Mouse (Mus musculus): ENCODE data around the gene Golga5. TPM values are rescaled to one million over a fixed set of nuclear protein-coding genes. Genes with fewer than 3 reads are reported as not detected.
A peak's percentile ranks its signal among the peaks of the same experiment; 100 is the strongest.

Gene Golga5
- total RNA-seq (2022): 10 to 100 TPM; 25.9 to 27.9 (median 27.3) TPM

DNA sequence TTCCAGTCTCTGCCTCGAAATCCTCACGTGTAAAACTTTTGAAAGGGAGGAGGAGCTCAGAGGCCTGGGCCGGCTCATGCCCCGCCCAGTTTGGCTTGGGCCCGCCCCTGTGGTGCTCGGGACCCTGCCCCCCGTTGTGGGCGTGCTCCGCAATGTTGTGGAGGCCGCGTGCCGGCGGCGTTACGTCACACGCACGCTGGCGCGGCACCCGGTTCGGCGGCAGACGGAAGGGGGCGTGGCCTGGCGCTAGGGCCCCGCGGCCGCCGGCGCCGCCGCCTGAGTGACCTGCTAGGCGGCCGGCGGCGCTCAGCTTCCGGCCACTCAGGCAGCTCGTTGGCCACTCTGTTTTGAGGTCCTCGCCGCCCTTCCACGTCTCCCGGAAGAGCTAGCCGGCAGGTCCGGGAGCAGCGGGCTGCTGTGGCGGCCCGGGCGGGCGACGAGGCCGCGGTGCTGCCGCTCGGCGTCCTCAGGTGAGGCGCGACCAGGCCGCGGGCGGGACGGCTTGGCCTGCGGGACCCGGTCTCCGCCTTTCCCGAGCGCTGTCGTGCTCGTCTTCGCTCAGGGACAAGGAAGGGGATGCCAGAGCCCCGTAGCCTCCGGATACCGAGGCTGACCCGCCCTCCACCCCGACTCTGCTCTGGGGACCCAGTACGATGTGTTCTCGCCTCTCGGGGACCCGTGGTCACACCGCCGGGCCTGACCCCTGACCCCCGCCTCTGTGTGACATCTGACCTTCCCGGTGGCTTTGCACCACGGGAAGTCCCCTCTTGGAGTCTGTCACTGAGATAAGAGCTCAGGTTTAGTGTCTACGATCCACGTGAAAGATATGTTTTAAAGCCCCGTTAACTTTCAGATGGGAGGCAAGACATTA lies at the start of gene Golga5:
Gene Golga5, plus strand, starts transcription at position 242 of the 871 bp plus-strand sequence.
- peak; percentile 97 for DNase-seq (ENCODE audit: low spot score)

DNA sequence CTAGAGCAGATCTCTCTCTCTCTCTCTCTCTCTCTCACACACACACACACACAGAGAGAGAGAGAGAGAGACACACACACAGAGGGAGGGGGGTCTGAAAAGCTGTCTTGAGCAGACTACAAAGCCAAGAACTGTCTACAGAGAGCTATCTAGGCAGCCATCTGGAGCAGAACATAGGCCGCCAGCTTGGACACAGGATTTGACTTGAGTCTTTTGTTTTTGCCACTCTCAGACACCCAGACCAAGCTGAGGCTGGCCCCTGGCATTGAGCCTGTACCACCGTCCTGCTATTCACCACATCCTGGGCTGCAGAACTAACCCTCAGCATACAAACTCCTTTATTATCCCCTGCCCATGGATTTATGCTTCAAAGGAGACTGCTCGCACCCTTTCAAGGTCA lies 49.4 kb upstream of the Golga5 start:
- no peak for DNase-seq (ENCODE audit: low spot score)

DNA sequence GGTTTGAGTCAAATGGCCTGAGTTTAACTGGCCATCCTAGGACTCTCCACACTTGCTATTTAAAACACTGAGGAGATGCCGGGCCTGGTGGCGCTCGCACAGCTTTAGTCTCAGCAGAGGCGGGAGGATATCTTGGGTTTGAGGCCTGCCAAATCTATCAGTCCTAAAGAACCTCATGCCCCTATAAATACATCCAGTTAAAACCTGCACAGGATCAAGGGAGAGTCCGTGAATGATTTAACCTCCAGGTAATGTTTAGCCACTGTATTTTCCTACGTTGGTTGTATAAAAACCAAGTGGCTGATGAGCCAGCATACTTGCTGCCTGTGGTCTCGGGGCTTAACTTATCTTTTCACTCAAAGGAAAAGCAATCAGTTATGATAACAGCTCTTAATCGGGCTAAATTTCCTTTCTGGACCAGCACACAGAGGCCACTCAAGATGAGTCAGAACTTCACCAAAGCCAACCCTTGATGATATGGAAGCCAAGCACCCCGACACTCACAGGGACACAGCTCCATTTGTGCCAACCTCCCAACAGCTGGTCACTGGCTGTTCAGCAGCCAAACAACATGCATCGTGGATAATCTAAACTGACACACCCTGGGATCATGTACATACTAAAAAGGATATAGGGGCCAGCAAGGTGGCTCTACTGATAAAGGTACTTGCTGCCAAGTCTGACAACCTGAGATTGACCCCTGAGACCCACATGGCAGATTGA lies 48.6 kb upstream of the Golga5 start:
- DNase-seq (ENCODE audit: low spot score): no peak

DNA sequence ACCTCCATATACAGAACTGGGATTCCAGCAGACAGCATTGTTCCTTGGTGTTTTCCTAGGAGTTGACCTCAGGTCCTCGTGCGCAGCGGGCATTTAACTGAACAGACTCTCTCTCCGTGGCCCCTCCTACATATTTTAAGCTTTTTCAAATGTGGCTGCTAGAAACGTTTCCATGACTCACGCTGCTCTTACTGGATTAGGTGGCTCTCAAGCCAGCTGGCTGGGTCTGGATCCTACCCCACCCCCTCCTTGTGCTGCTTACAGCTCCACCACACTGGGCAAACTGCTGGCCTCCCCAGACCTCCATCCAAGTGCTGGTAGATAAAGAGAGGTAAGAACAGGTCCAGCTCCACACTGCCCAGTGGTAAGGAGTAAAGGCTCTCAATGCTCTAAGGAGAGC lies 46.9 kb upstream of the Golga5 start:
- DNase-seq (ENCODE audit: low spot score): peak; percentile 79

DNA sequence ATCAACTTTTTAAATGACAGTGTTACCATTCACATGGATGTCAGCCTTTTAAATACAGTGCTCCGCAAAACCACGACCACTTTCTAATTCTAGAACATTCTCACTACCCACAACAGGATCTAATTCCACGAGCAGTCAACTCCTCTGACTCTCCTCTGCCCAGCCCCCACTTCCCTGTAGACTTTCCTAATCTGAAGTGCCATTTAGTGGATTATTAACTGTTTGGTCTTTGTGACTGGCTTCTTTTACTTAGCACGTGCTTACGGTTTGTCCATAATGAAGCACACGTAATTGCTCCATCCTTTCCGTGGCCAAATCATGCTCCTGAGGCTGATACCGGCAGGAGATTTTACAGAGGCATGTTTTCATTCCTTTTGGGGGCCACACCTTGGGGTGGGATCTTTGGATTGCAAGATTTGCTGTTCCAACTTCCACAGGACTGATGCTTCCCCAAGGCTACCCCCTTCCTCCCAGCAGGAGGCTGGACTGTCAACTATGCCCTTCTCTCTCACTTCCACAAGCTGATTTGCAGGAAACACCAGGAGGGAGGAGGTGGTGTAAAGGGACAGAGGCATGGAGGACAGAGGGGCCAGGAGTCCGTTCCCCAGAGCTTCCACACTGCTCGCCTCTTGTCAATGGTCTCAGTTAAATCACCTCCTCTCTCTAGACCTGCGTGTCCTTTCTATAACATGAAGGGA lies 46.2 kb upstream of the Golga5 start:
- no peak for DNase-seq (ENCODE audit: low spot score)

DNA sequence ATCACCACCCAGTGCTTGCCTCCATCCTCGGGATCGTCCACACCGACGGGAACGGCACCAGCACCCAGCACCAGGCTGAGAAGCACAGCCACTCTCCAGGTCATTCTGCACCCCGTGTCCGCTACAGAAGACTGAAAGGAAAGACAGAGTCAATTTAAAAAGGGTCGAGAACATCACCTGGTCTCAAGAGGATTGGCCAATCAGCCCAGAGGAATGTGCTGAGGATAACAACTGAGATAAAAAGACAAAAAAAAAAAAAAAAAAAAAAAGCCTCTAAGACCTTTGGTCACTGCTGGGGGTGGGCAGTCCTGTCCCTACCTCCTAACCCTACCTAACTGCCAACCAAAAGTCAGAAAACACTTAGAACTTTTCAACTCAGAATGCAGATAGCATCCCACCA lies 45.3 kb upstream of the Golga5 start:
- no peak for DNase-seq (ENCODE audit: low spot score)

DNA sequence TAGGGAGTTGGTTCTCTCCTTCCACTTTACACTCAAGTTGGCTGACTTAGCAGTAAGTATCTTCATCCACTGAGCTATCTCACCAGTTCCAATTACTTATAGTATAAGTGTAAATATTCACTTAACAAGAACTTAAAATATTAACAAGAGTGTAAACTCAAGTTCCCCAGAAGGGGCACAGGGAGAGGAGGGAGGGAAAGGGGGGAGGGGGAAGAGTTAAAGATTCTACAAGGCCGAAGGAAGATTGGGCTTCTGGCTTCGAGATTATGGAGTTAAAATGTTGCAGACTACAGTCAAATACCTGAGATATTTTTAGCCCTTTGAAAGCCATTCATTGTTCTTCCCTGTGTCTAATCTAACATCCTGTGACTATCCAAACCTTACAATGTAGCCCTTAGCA lies 44.5 kb upstream of the Golga5 start:
- DNase-seq (ENCODE audit: low spot score): no peak

DNA sequence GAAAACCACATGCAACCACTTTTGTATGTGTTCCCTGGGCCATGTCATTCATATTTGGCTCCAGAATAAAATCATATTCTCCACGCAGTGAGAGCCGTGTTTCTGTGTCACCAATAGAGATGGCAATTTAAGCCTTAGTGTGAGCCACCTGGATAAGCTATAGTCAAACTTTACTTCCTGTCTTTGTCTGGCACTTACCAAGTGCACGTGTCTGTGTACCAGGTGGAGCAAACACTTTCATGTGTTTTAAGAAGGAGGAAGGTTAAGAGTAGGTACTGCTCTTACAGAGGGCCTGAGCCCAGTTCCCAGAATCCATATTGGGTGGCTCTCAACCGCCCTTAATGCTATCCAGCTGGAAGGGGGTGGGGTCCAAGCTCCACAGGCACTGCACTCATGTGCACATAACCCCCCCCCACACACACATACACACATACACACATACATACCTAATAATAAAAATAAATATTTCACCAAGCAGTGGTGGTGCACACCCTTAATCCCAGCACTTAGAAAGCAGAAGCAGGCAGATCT lies 43.8 kb upstream of the Golga5 start:
- no peak for DNase-seq (ENCODE audit: low spot score)

DNA sequence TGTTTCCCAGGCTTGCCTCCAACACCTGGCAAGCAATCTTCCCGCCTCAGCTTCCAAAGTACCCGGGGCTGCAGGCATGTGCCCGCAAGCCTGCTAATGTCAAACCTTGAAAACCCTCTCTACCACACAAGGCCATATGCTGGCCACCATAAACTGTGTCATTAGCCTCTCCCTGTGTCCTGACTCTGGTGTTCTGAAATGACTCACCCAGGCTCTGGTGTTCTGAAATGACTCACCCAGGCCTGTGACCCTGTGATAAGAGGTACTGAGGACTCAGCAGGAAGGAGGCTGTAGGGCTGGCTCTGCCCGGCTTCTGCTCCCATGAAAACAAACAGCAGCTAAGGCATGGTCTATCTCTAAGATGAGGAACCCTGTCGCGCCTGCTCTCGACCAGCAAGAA lies 42.6 kb upstream of the Golga5 start:
- no peak for DNase-seq (ENCODE audit: low spot score)

DNA sequence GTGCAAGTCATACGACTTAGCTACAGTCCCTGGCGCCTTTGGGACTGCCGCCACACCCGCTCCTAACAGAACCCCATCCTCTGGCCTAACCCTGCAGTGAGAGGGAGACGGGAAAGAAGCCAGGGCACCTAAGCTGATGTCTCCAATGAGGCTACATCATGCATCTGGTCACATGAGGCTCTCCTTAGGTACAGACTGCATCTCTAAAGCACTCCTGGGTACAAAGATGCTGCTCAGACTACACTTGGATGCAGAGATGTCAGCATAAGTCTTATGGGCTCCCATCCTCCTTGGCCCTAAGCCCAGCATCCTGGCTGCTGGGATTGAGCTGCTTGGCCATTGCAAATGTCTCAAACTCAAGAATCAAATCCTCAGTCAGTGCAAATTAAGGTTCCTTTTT lies 39.3 kb upstream of the Golga5 start:
- no peak for DNase-seq (ENCODE audit: low spot score)

DNA sequence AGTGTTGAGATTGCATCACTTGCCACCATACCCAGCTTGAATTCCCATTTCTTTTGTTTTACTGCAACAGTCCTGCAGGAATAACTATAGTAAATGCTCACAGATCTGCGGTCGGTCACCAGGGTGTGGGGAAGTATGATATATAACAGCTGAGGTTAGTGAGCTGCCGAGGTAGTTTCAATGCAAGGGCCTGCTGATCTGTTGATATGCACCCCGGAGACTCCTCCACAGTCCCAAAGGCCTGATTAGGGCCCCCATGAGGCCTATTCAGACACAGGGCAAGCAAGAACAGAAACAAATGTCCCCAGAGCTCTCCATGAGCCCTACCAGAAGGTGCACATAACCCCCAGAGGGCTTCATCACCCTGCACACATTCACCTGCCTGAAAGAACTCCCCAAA lies 38.7 kb upstream of the Golga5 start:
- DNase-seq (ENCODE audit: low spot score): no peak

DNA sequence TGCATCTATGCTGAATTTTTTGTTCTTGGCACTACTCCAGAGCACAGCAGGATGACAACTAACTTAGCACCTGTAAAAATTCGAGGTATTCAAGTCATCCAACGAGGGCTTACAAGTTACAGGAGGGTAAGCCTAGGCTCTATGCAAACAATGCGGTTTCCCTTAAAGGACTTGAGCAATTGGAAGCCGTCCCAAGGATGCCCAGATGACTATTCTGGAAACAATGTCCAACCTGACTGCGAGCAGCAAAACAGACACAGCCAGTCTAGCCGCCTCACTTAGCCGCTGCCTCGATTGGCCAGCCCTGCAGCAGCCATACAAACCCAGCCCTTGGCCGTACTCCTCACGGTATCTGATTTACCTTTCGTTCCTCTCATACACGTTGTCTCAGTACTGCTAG lies 36.7 kb upstream of the Golga5 start:
- no peak for DNase-seq (ENCODE audit: low spot score)

DNA sequence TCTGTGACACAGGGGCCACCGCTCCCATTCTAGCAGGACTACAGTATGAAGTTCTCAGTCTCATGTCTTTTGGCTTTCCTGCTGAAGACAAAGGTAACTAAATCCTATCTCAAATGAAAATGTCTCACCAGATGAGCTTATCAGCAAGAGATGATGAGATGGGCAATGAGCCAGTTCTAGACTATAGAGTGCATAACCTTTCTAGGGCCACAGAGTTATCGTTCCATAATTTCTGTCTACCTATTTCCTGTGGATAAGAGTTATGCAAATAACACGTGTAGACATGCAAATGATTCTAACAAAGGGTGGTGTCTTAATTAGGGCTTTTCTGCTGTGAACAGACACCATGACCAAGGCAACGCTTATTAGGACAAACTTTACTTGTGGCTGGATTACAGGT lies 34.8 kb upstream of the Golga5 start:
- no peak for DNase-seq (ENCODE audit: low spot score)

DNA sequence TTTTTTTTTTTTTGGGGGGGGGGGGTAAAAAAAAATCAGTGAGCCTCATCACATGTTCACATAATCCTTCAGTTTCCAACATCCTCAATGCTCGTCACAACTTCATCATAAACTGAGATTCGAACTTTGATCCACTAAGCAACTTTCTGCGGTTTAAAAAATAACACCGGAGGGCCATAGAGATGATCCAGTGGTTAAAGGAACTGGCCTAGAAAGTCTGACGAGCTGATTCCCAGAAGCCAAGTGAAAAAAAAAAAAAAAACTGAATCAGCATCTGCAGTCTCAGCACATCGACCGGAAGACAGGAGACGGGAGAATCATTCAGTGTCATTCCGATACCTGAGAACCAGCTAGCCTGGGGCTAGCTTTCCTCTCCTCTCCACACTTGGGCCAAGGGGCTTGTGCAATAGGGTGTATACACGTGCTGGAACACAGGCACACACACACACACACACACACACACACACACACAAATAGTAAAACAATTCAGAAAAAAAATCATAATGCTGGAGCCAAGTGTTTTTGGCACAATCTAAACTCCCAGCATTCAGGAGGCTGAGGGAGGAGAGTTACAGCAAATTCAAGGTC lies 31.9 kb upstream of the Golga5 start:
- no peak for DNase-seq (ENCODE audit: low spot score)

DNA sequence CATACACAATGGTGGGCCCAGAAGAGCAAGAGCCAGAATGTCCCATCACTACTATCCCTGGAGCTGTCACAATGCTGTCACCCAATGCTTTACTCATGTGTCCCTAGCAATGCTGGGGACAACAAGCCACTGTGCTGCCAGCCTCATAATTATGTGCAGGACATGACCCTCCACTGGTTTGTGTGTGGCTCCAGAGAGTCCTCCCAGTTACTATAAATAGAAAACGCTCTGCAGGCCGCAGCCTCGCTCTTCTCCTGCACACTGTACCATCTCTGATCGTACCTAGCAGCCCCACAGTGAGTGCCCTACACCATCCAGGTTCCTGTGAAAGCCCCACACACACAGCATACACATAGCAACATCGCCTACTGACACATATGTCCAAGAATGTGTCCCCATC lies 31.0 kb upstream of the Golga5 start:
- no peak for DNase-seq (ENCODE audit: low spot score)

DNA sequence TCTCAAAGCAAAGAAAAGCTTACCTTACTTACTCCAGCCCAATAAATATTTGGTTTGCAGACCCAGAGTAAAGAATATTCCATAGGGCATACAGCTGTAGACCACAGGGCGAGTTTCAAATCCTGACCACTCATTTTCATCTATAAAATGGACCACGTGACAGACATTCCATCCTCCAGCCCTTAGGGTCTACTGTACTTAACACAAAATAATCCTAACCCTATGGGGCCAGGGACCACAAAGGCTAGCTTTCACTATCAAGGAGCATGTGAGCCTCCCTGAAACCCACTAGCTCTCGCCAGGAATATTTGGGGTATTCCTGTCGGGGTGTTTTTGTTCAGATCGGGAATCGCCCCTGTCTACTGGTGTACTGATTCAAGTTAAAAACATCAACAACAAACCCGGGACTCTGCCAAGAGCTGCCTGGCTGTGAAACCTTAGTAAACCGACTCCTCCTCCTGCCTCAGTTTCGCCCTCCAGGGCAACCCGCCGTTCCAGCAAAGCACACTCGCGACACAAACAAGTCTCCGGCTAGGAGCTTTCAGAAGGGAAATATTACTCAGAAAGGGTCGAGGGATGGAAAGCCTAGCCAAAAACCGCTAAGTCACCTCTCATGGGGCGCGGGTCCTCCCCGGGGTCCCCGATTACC lies 29.8 kb upstream of the Golga5 start:
- DNase-seq (ENCODE audit: low spot score): no peak

DNA sequence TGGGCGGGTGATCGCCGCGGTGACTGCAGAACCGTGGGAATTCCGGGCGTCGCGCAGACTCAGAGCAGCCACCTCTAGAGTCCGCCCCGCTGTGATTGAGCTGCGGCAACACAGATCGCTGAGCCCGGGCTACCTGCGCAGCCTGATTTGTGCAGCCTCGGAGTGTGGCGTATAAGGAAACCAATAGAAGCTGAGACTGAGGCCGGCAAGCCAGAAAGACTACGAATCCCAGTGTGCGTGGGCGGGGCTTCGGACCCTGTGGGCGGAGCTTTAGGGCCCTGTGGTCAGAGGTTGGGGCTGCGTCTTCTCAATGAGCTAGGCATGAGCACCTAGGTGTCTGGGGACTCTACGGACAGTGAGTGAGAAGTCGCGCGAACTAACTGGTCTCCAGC lies 29.3 kb upstream of the Golga5 start, which contains the start of gene Lgmn:
Gene Lgmn, minus strand, starts transcription at position 182 of the 392 bp plus-strand sequence.
- peak; percentile 98 for DNase-seq (ENCODE audit: low spot score)

DNA sequence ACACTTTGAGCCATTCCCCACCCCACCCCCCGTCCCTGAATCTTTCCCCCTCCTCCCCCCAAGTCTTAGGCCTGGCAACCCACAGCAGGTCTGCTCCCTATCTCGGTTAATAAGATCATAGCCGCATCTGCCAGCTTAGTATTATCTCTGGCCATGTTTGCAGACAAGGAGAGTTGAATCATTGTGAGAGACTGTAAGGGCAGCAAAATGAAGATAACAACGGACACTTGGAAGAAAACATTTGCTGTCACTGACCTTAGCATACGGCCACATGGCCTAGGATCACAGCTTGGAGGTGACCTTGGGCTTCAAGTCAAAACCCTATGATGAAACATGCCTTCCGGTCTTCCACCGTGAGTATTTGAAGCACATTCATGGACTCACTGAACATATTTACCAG lies 28.4 kb upstream of the Golga5 start:
- DNase-seq (ENCODE audit: low spot score): no peak

DNA sequence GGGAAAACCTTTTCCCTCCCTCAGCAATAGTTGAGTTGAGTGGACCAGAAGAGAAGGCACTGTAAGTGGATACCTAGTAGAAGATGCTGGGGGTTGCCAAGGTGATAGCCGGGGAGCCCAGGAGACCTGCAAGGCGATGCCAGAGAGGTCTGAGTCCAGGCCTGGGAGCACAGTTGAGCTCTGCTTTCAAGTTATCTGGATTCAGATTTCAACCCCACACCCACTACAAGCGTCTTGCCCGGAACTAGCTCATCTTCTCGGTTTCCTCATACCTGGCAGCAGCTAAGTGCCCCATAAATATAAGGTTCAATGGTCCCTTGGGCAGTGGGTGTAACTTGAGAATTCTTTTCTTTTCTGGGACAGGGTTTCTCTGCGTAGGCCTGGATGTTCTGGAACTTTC lies 27.8 kb upstream of the Golga5 start:
- DNase-seq (ENCODE audit: low spot score): no peak

DNA sequence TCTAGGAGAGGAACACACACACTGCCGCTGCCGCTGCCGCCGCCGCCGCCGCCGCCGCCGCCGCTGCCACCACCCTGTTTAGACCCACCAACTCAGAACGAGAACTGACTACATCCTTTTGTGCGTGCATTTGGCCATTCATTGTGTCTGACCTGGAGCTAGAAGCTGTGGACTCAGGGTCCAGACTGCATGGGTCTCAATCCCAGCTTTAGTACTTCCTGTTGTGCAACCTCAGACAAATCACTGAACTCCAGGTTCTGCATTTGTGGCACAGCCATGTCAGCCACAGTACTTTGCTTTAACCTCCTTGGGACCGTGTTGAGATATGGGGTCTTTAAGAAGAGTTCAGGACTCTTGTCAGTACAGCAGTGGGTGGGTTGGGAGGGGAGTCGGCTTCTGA lies 26.3 kb upstream of the Golga5 start:
- DNase-seq (ENCODE audit: low spot score): no peak

DNA sequence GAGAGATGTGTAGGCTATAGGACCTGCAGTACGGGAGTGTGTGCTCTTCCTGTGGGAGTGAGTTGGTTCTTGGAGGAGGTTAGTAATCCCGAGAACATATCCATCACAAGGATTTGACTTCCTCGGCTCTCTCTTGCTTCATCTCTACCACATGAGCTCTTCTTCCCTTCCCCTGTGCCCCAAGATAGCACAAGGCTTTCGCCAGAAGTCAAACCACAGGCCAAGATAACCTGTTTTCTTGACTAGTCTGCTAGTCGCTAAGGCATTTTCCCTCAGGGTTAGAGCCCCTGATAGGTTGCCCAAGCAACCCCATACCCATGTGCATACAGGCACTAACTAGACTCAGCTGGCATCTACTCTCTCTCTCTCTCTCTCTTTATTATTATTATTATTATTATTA lies 25.3 kb upstream of the Golga5 start:
- DNase-seq (ENCODE audit: low spot score): no peak

Measured in heart, adult 8-10 months (tissue).